Mouse (Mus musculus) G1E (cell line): ENCODE results near the gene Phpt1. TPM values are rescaled to one million over a fixed set of nuclear protein-coding genes. Genes with fewer than 3 reads are reported as not detected.
A peak's percentile ranks its signal among the peaks of the same experiment; 100 is the strongest.

Experiments
- ATAC-seq: 2 replicates; pipeline ENCODE4 v1.8.0; 2016; ENCODE audit warnings: mild to moderate bottlenecking; ENCODE audit not compliant: insufficient number of reproducible peaks, poor library complexity, low FRiP score, severe bottlenecking; ENCODE audit errors: extremely low read depth
- DNase-seq: peaks from one replicate; pipeline ENCODE4 v3.0.0; 2012; ENCODE audit warnings: low spot score
- H3K27me3 ChIP-seq: 2 replicates; pipeline ENCODE4 v1.6.1; 2012; ENCODE audit warnings: mild to moderate bottlenecking, low read length, inconsistent platforms; ENCODE audit not compliant: insufficient read depth
- H3K36me3 ChIP-seq: replicated peaks from 2 replicates; pipeline ENCODE3; 2012; ENCODE audit warnings: mild to moderate bottlenecking, inconsistent platforms
- H3K4me1 ChIP-seq: 2 replicates; pipeline ENCODE4 v1.6.1; 2012; ENCODE audit warnings: low read depth, low read length, inconsistent platforms, mixed read lengths; ENCODE audit not compliant: insufficient read depth
- H3K4me3 ChIP-seq: 2 replicates; pipeline ENCODE4 v1.5.1; 2012; ENCODE audit warnings: low read depth, mild to moderate bottlenecking, inconsistent platforms, low read length, moderate library complexity, mixed read lengths
- H3K9me3 ChIP-seq: replicated peaks from 2 replicates; pipeline ENCODE4 v1.6.1; 2012; ENCODE audit warnings: inconsistent platforms
- CTCF ChIP-seq: IDR thresholded peaks from 2 replicates; pipeline ENCODE4 v1.5.1; 2012; ENCODE audit warnings: low read depth, low read length, inconsistent platforms, mixed read lengths
- GATA1 ChIP-seq: IDR thresholded peaks from 2 replicates; pipeline ENCODE4 v1.6.1; 2012; ENCODE audit warnings: borderline replicate concordance, low read length, inconsistent platforms, mixed read lengths
- GATA2 ChIP-seq: IDR thresholded peaks from 2 replicates; pipeline ENCODE4 v1.6.1; 2012; ENCODE audit warnings: low read depth, low read length, inconsistent platforms, borderline replicate concordance
- POLR2AphosphoS5 ChIP-seq: IDR thresholded peaks from 2 replicates; pipeline ENCODE4 v1.6.1; 2012; ENCODE audit warnings: low read depth, low read length, inconsistent platforms; ENCODE audit not compliant: insufficient replicate concordance
- TAL1 ChIP-seq: conservative IDR thresholded peaks from 2 replicates; pipeline ENCODE4 v1.6.1; 2012; ENCODE audit warnings: low read depth, low read length, inconsistent platforms, mixed read lengths
- polyA plus RNA-seq: library from polyadenylated mRNA; stranded (reverse); fragments of >175 nt; gene quantifications from 2 replicates; pipeline ENCODE4 v1.2.3, GENCODE M21; 2012
- total RNA-seq, 2 experiments: library from RNA; stranded (forward) in 1 of 2; stranded (reverse) in 1 of 2; fragments of 200-1000 nt in 1 of 2; fragments of >200 nt in 1 of 2; fragmentation: Nextera tagmentation in 1 of 2; gene quantifications; 2 replicates each; pipeline ENCODE4 v1.2.3; 2014 to 2017

The Phpt1 gene
- total and polyA plus RNA-seq, 3 experiments = 1.4 to 12.5 (median 9.5) TPM

GRCm38 (mm10) chr2:25568473-25569019 is 6.5 kb downstream of the Phpt1 start:
- ATAC-seq (no peak), DNase-seq (no peak)
- H3K27me3 ChIP-seq = no peaks in the 10 kb centered on the region
- no peaks in the 10 kb centered on the region for H3K9me3 ChIP-seq
- peaks cover 93% of the 10 kb centered on the region for H3K36me3 ChIP-seq
- H3K4me3 ChIP-seq = no peak overlapping the region
- TF ChIP-seq GATA1 (no peak), TAL1 (no peak), GATA2 (no peak), POLR2AphosphoS5 (no peak), CTCF (no peak)
- peaks cover 18% of the 10 kb centered on the region for H3K4me1 ChIP-seq

- peaks cover 14% of the 10 kb centered on the region for H3K4me1 ChIP-seq
- H3K36me3 ChIP-seq = peaks cover 97% of the 10 kb centered on the region
- ATAC-seq = no peak
- no peaks in the 10 kb centered on the region for H3K27me3 ChIP-seq
- H3K9me3 ChIP-seq = no peaks in the 10 kb centered on the region
- H3K4me3 ChIP-seq = no peak overlapping the region
- DNase-seq = no peak
- TF ChIP-seq GATA2 (no peak), GATA1 (no peak), CTCF (no peak), TAL1 (no peak), POLR2AphosphoS5 (no peak)
Measured at GRCm38 (mm10) chr2:25566558-25566957, 8.5 kb downstream of the Phpt1 start.

- H3K36me3 ChIP-seq = peaks cover 97% of the 10 kb centered on the region
- no peak for DNase-seq
- TF ChIP-seq CTCF (no peak), POLR2AphosphoS5 (no peak)
- H3K9me3 ChIP-seq = no peaks in the 10 kb centered on the region
- ATAC-seq = no peak
- H3K4me3 ChIP-seq = no peak overlapping the region
- H3K4me1 ChIP-seq = peaks cover 12% of the 10 kb centered on the region
- no peaks in the 10 kb centered on the region for H3K27me3 ChIP-seq
Measured at GRCm38 (mm10) chr2:25565741-25566140, 9.3 kb downstream of the Phpt1 start.

DNA sequence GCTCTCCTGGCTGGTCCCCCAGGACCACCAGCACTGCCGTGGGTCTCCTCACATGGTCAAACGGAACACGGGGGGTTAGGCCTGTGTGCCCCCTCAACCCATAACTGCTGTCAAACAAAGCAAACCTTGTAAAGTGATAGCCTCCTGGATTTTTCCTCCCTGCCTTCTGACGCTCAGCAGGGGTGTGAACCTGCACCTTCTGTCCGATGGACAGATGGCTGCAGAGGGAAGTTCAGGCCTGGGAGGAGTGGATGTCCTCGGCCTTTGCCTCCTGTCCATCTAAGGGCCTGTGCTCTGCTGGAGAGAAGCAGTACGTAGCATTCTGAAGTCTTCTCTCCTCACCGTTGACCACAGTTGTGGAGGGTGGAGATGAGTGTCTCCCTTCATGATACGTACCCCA is 13.1 kb downstream of the Phpt1 start:
- Histone ChIP-seq H3K36me3 (peaks cover 85% of the 10 kb centered on the region), H3K4me3 (no peak overlapping the region), H3K9me3 (no peaks in the 10 kb centered on the region), H3K4me1 (peaks cover 39% of the 10 kb centered on the region), H3K27me3 (no peaks in the 10 kb centered on the region)
- TF ChIP-seq POLR2AphosphoS5 (no peak), GATA1 (no peak), CTCF (no peak), TAL1 (no peak), GATA2 (no peak)
- ATAC-seq (no peak), DNase-seq (no peak)

GRCm38 (mm10) chr2:25560551-25560950 is 14.5 kb downstream of the Phpt1 start:
- Histone ChIP-seq H3K4me3 (no peak overlapping the region), H3K9me3 (no peaks in the 10 kb centered on the region), H3K36me3 (peaks cover 72% of the 10 kb centered on the region), H3K27me3 (no peaks in the 10 kb centered on the region), H3K4me1 (peaks cover 47% of the 10 kb centered on the region)
- DNase-seq (no peak), ATAC-seq (no peak)
- TF ChIP-seq GATA2 (no peak), GATA1 (no peak), TAL1 (no peak), CTCF (no peak), POLR2AphosphoS5 (no peak)

DNA sequence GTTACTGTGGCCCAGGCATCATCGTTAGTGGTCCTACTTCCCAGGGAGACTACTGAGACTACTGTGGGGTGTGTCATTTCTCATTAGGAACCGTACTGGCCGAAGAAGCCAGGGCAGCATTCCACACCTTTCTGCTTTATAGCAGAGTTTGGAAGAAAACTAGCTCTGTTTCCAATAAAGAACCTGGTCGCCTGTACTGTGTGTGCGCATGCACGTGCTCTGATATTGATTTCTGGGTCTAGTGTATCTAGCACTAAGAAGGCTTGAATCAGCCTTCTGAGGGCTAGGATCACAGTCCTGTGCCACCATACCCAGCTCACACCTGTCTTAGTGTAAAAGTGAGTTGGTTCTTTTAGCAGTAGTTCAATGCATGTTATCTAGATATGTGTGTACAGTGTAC is 16.2 kb downstream of the Phpt1 start:
- TF ChIP-seq TAL1 (no peak), CTCF (no peak), GATA2 (no peak), GATA1 (no peak), POLR2AphosphoS5 (no peak)
- ATAC-seq (no peak), DNase-seq (no peak)

DNA sequence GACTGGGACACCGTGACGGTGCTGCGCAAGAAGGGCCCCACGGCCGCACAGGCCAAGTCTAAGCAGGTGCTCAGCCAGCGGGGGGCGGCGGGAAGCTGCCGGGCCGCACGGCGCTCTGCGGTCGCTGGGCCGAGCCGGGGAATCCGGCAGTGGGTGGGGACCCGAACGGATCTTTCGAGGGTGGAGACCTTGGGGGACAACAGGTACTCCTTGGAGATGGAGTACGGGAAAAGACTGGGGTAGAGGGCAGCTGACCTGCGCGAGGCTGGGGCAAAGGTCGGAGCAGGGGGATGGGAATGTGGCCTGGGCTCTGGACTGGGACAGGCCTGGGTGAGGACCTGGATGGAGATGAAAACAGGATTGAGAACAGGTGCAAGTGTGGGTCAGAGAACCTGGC is 17.1 kb downstream of the Phpt1 start:
- DNase-seq (peak; percentile 37), ATAC-seq (no peak)
- peak overlapping the region; percentile 93 for H3K4me3 ChIP-seq
- peaks cover 46% of the 10 kb centered on the region for H3K36me3 ChIP-seq
- no peaks in the 10 kb centered on the region for H3K27me3 ChIP-seq
- peaks cover 46% of the 10 kb centered on the region for H3K4me1 ChIP-seq
- H3K9me3 ChIP-seq = no peaks in the 10 kb centered on the region
- TF ChIP-seq POLR2AphosphoS5 (no peak), TAL1 (no peak), GATA1 (no peak), GATA2 (no peak), CTCF (no peak)

More for the DNA sequence above, 16.2 kb downstream of the Phpt1 start:
- peak overlapping the region; percentile 93; the same call in 1 of the 2 replicates for H3K4me3 ChIP-seq
- H3K4me1 ChIP-seq = peaks cover 44% of the 10 kb centered on the region
- no peaks in the 10 kb centered on the region for H3K27me3 ChIP-seq
- no peaks in the 10 kb centered on the region for H3K9me3 ChIP-seq
- H3K36me3 ChIP-seq = peaks cover 54% of the 10 kb centered on the region
